Mouse (Mus musculus) frontal cortex, postnatal 25 days (tissue): ENCODE results near the gene Sgce.
A peak's percentile ranks its signal among the peaks of the same experiment; 100 is the strongest.
"Not testable (repeated sequence)": the region's sequence is repeated elsewhere in the genome, so short reads cannot be mapped to it uniquely, and the experiment has no call there.

ENCODE experiments used
- DNase-seq, 2 experiments: peaks; one replicate each; pipeline ENCODE4 v3.0.0; 2022; ENCODE audit warnings: low spot score in 2 of 2

Gene Sgce

DNA sequence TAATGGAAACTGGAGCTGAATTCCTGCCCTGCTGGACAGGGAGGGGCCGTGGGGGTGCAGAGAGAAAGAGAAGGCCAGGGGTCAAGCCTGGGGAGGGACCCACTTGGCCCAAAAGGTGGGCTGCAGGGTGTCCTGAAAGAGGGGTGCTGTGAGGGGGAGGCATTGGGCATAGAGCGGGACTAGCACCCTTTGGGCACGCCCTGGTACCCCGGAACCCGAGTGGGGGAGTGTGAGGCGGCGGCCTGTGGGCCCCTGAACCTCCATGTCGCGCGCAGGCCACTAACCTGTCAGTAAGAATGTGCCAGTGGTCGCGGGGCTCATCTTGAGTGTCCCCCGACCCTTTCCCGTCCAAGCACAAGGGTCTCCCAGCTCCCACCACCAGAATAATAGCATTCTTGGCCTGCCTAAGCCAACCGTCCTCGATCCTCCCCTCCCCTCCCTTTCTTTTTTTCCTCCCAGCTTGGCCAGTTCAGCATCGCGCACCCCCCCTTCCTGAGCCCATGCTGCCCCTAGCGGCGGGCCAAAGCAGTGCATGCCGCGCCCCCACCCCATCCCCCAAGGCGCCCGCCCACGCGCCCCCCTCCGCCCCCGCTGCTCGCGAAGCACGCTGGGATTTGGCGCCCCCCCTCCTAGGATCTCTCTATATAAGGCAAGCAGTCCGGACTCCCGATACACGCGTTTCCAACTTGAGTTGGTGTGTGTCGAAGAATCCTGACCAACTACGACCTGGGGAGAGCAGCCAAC lies at the start of gene Sgce, which contains the start of gene Peg10:
TSS of gene Sgce (minus strand) at position 512 of the 744 bp plus-strand sequence.
TSS of gene Peg10 (plus strand) at position 611 of the 744 bp plus-strand sequence.
- DNase-seq, result peak; percentile 32 to 57

DNA sequence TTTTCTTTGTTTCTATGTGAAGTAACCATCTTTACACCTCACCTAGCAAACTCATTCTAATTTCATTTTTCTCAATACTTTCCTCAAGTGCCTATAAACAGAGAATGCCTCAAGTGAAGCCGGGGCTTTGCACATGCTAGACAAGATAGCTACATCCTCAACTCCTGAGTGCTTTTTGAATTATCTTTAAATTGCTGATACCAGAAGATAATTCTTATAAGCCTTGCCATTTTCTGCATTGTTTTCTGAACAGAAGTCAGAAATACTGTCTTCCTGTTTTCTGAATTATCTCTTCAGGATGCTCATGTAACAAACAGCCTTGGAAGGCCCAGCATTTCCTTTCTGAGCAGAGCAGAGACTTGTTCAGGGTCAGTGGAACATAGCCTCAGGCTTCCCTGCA lies 49.3 kb upstream of the Sgce start:
- DNase-seq, result no peak

- no peak for DNase-seq
These were observed 15.2 kb upstream of the Sgce start for GRCm38 (mm10) chr6:4762252-4762651.

GRCm38 (mm10) chr6:4761415-4762142 lies 14.6 kb upstream of the Sgce start:
- DNase-seq, result not testable (repeated sequence)

DNA sequence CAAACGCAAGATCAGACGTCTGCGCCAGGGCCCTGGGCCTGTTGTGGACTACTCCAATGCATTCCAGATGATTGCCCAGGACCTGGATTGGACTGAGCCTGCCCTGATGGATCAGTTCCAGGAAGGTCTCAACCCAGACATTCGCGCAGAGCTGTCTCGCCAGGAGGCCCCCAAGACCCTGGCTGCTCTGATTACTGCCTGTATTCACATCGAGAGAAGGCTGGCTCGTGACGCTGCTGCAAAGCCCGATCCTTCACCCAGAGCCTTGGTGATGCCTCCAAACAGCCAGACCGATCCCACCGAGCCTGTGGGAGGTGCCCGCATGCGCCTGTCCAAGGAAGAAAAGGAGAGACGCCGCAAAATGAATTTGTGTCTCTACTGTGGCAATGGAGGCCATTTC lies 7.9 kb upstream of the Sgce start:
- no peak for DNase-seq

DNA sequence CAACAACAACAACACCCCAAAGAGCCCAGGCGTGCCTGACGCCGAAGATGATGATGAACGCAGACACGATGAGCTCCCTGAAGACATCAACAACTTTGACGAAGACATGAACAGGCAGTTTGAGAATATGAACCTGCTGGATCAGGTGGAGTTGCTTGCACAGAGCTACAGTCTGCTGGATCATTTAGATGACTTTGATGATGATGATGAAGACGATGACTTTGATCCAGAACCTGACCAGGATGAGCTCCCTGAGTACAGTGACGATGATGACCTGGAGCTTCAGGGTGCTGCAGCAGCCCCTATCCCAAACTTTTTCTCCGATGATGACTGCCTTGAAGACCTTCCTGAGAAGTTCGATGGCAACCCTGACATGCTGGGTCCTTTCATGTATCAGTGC lies 7.3 kb upstream of the Sgce start:
- DNase-seq, result no peak

DNA sequence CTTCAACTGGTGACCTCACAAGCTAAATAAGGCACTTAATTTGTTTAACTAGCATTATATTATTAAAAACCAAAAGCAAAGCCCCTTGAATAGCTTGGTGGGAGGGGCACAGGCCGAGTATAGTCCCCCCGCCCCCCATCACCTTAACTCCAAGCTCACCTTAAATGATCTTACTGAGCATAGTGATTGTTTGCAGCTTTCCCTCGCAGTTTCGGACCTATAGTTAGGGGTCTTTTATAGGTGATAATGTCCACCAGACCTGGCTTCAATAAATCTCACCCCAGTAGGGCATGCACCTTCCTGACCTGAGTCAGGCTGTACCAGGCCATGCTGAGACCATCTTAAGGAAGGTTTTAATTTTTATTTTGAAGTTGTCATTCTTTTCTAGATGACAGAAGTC lies 4.3 kb upstream of the Sgce start:
- no peak for DNase-seq

GRCm38 (mm10) chr6:4749091-4749490 lies 2.1 kb upstream of the Sgce start:
- DNase-seq, result peak; percentile 71 to 84

GRCm38 (mm10) chr6:4748506-4748961 lies 1.5 kb upstream of the Sgce start:
- DNase-seq, result peak in 1 of 2 experiments; percentile 15

DNA sequence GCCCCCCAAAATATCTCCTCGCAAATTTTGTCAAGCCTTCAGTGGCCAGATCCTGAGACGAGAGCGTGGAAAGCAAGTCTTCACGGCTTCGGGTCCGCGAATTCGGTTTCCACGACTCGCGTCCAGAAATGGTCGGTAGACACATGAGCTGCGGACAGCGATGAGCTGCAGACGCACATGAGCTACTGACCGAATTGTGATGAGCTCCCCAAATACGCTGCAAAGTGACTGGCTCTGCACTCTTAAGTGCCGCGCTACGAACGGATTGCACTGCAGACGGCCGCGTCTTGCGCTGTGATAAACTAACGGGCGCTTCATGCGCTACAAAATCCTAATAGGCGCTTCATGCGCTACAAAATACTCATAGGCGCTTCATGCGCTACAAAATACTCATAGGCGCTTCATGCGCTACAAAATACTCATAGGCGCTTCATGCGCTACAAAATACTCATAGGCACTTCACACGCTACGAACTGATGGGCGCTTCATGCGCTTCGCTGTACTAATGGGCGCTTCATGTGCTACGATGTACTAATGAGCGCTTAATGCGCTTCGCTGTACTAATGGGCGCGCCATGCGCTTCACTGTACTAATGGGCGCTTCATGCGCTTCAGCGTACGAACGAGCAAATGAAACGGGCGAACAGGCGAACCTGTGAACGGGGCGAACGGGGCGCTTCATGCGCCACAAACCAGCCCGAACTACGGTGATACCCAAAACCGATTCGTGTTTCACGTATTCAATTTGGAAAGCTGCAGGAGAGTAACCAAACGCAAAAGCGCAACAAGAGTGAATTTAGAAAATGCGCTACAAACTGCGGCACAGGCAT lies 884 bp upstream of the Sgce start:
- DNase-seq, result peak; percentile 28 to 29

- no peak for DNase-seq
These were observed 841 bp downstream of the Sgce start for GRCm38 (mm10) chr6:4746036-4746695.

GRCm38 (mm10) chr6:4740511-4740910 lies 6.5 kb downstream of the Sgce start:
- DNase-seq, result no peak

DNA sequence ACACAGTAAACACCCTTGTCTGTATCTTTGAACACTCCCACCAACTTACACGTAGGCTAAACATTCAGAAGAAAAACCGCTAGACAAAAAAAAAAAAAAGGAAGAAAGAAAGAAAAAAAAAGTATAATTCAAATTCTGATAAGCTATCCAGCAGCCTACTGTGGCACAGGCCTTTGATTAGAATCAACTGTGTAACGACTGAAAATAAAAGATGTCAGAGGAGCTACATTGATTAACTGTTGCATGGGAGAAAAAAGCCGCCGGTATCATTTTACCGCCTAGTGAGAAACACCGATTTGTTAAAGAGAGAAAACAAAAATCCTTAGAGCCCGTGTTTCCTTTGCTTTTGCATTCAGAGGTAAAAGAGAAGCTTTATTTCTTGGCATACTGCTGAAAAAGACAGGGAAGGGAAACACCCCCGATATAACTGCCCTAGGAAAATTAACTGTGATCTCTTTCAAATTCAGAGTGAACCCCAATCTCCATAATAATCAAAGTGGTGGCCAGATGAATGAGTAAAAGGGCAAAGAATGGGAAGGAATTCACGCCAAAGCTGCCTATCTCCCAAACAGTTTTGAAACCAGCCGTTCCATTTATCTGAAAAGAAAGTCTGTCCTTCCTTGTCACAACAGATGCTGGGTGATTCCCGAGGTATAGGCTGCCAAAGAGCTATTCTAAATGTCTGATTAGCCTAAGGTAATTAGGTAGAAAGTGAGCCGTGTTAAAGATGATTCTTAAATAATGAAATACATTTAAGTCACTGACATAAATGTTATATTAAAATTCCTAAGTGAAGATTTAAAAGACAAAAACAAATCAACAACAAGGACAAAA lies 7.3 kb downstream of the Sgce start:
- DNase-seq, result no peak

- DNase-seq, result no peak
These were observed 8.3 kb downstream of the Sgce start for GRCm38 (mm10) chr6:4738717-4739116.

- DNase-seq, result no peak
These were observed 8.9 kb downstream of the Sgce start for GRCm38 (mm10) chr6:4738034-4738629.

GRCm38 (mm10) chr6:4736372-4736771 lies 10.6 kb downstream of the Sgce start:
- no peak for DNase-seq

DNA sequence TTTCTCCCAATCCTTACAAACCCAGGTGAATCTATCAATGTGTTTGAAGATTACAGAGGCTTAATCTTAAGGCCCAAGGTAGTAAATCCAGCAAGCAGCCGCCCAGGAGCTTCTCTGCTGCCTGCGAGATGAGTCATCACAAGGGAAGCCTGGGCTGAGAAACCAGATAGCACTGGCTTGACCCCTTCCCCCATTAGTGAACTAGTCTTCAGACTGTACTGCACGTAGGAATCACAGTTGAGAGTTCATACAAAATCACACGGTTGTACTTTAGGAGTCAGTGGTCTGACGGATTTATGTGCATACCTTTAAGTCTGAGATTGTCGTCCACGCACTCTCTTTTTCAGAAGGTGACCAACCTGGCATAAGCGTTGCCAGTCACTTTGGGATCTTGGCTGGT lies 13.8 kb downstream of the Sgce start:
- DNase-seq, result no peak

DNA sequence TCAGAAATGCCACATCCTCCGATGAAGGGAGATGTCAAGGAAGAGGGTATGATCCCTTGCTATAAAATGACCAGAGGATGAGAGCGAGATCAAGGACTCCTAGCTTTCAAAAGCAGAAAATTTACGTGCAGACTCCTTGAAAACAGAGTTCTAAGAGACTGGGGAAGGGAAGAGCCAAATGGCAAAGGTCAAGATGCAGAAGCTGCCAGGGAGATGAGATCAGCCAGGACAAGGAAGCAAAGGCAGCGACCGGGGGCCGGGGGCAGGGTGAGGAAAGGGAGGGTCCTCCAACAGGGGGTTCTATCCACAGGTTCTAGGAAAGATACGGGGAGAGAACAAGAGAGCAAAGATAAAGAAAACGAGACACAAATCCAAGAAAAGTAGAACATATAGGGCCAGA lies 15.3 kb downstream of the Sgce start:
- no peak for DNase-seq

DNA sequence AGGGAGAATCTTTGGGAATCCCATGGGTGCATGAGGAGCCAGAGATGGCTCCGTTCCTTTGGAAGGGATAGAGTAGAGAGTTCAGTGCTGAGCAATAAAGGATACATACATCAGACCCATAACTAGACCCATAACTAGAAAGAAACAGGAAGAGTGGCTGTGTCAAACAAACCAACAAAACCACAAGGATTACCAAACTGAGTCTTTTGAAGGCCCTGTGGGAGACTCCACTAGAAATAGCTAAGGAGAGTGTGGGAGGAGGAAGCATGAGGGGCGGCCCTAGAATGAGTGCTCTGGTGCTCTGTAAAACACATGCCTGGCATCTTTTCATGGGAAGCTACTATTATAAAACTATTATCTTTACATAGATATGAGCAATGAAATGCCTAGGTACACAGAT lies 18.7 kb downstream of the Sgce start:
- no peak for DNase-seq

- no peak for DNase-seq
These were observed 22.8 kb downstream of the Sgce start for GRCm38 (mm10) chr6:4723998-4724757.
